Mouse (Mus musculus) limb, embryonic 12.5 days (tissue): ENCODE measurements around the gene Ankrd16. TPM values are rescaled to one million over a fixed set of nuclear protein-coding genes. Genes with fewer than 3 reads are reported as not detected.

Experiments
- ATAC-seq: fragments of 200-750 bp; cut with Nextera tagmentation; 2 replicates; pipeline ENCODE4 v1.8.0; 2017; ENCODE audit warnings: low read depth, moderate TSS enrichment; ENCODE audit not compliant: insufficient number of reproducible peaks, insufficient read depth, low FRiP score, low TSS enrichment
- H3K27ac ChIP-seq: fragments of 300-500 bp; sonication (generic); 2 replicates; pipeline ENCODE4 v1.5.1; 2016; ENCODE audit warnings: mild to moderate bottlenecking, moderate library complexity
- H3K27me3 ChIP-seq: fragments of 300-500 bp; sonication (generic); 2 replicates; pipeline ENCODE4 v1.6.1; 2016; ENCODE audit warnings: mild to moderate bottlenecking, moderate library complexity
- H3K36me3 ChIP-seq: fragments of 300-500 bp; sonication (generic); 2 replicates; pipeline ENCODE4 v1.6.1; 2016; ENCODE audit warnings: mild to moderate bottlenecking, moderate library complexity
- H3K4me1 ChIP-seq: fragments of 300-500 bp; sonication (generic); replicated peaks from 2 replicates; pipeline ENCODE4 v1.6.1; 2016
- H3K4me2 ChIP-seq: fragments of 300-500 bp; sonication (generic); 2 replicates; pipeline ENCODE4 v1.6.1; 2016; ENCODE audit warnings: mild to moderate bottlenecking, moderate library complexity
- H3K4me3 ChIP-seq: fragments of 300-500 bp; sonication (generic); replicated peaks from 2 replicates; pipeline ENCODE4 v1.5.1; 2016; ENCODE audit warnings: mild to moderate bottlenecking
- H3K9ac ChIP-seq: fragments of 300-500 bp; sonication (generic); replicated peaks from 2 replicates; pipeline ENCODE4 v1.6.1; 2016; ENCODE audit warnings: mild to moderate bottlenecking, moderate library complexity
- H3K9me3 ChIP-seq: fragments of 300-500 bp; sonication (generic); 2 replicates; pipeline ENCODE4 v1.6.1; 2016; ENCODE audit warnings: mild to moderate bottlenecking, moderate library complexity
- WGBS: fragments of 180-500 bp; shearing (Covaris S2); methylation state at CpG from one replicate; pipeline ENCODE4 v1.1.7; 2016; 5-methylcytosine and 5-hydroxymethylcytosine counted together
- polyA plus RNA-seq: library from polyadenylated mRNA; unstranded; fragments of >200 nt; fragmentation: Nextera tagmentation; extraction: Ambion mirVana; gene quantifications from 2 replicates; pipeline ENCODE4 v1.2.1, GENCODE M21; 2016

Ankrd16 gene
- polyA plus RNA-seq, 1 experiment from 2014 or later, result 54.8 TPM

DNA sequence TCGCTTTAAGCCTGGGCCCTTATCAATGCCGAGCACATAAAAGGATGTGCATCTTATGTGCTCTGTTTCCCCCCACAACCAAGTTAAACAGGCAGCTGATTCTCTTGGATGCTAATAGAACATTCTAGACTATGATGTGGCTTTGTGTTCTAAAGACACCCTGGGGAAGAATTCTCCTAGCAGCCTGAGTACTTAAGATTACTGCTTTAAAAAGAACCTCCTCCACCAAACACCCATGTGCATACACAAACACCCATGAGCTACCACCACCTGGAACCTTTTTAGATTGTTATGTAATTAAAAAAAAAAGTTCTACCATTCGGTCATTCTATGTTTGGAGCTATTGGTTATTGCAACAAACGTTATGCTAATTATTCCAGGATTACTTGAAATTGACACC is 5.3 kb upstream of the Ankrd16 start:
- no peak overlapping the region for H3K4me3 ChIP-seq
- no peak for ATAC-seq
- WGBS, result 79% methylated on average over 4 of the region's 4 CpGs

DNA sequence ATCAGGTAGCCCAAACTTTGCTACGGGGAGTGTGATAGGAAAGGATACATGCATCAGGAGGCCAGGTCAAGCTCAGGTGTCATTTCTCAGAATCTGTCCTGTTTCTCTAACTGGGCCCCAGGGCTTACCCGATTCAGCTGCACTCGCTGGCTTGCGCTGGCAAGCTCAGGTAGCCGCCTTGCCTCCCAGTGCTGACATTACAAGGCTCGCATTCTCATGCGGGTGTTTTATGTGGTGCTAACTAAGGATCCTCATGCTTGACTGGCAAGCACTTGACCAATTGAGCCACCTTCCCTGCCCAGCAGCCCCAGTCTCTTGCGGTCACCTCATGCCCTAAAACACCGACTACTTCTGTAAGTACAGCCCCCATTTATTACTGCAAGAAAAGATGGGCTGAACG is 3.2 kb upstream of the Ankrd16 start:
- WGBS, result 81% methylated on average over 10 of the region's 10 CpGs
- no peak for ATAC-seq

More for the DNA sequence above, 5.3 kb upstream of the Ankrd16 start:
- Histone ChIP-seq H3K27me3 (no peaks in the 10 kb centered on the region), H3K4me1 (peaks cover 13% of the 10 kb centered on the region; the same call in 1 of the 2 replicates), H3K36me3 (peaks cover 24% of the 10 kb centered on the region), H3K9ac (no peak overlapping the region), H3K27ac (no peak overlapping the region), H3K4me2 (no peak overlapping the region), H3K9me3 (no peaks in the 10 kb centered on the region)

DNA sequence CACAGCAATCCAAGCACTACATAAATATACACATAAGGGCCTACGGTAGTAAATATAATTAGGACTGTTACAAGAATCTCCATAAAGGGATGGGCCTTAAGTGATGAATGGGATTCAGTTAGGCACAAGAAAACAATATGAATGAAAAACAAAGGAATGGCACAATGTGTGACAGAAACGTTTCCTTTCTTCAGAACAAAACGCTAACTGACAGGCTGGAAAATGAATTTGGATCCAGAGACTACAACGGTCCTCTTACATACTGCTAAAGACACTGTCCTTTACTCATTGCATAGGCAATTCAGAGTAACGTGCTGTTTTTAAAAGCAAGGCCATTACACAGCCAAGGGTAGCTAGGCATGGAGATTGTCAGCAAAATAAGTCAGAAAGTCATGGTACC is 2.6 kb upstream of the Ankrd16 start:
- H3K9me3 ChIP-seq, result no peaks in the 10 kb centered on the region
- peaks cover 23% of the 10 kb centered on the region for H3K4me1 ChIP-seq
- ATAC-seq, result no peak
- no peak overlapping the region for H3K9ac ChIP-seq
- H3K4me3 ChIP-seq, result no peak overlapping the region
- 87% methylated on average over 5 of the region's 5 CpGs for WGBS
- no peaks in the 10 kb centered on the region for H3K27me3 ChIP-seq
- H3K36me3 ChIP-seq, result peaks cover 4% of the 10 kb centered on the region; the same call in 1 of the 2 replicates
- no peak overlapping the region for H3K27ac ChIP-seq
- no peak overlapping the region for H3K4me2 ChIP-seq

More for the DNA sequence above, 3.2 kb upstream of the Ankrd16 start:
- H3K9ac ChIP-seq, result no peak overlapping the region
- no peaks in the 10 kb centered on the region for H3K9me3 ChIP-seq
- H3K4me3 ChIP-seq, result no peak overlapping the region
- H3K27me3 ChIP-seq, result no peaks in the 10 kb centered on the region
- H3K36me3 ChIP-seq, result peaks cover 6% of the 10 kb centered on the region; the same call in 1 of the 2 replicates
- H3K4me1 ChIP-seq, result peaks cover 19% of the 10 kb centered on the region
- H3K4me2 ChIP-seq, result no peak overlapping the region
- no peak overlapping the region for H3K27ac ChIP-seq

DNA sequence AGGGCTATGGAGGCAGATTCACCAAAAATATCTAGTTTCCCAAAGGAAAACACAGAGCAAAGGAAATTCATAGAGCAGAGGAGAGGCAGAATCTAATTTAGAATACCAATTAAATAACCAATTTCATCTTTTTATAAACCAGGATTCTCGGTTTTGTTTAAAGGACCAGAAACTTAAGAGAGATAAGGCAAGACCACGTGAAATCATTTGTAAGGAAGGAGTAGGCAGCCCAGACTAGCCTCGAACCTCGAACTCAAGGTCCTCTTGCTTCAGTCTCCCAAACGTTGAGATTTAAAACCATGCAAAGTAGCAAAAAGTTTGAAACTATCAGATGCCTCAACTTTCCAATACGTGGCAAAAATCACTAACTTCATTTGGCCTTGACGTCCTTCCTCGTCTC is 1.3 kb upstream of the Ankrd16 start:
- peak overlapping the region; percentile 83; the same call in 1 of the 2 replicates for H3K9ac ChIP-seq
- H3K4me3 ChIP-seq, result peak overlapping the region; percentile 78
- peak overlapping the region; percentile 78 for H3K4me2 ChIP-seq
- H3K27ac ChIP-seq, result no peak overlapping the region
- no peak for ATAC-seq
- 54% methylated on average over 8 of the region's 8 CpGs for WGBS
- H3K9me3 ChIP-seq, result no peaks in the 10 kb centered on the region
- H3K27me3 ChIP-seq, result no peaks in the 10 kb centered on the region
- peaks cover 23% of the 10 kb centered on the region for H3K4me1 ChIP-seq
- H3K36me3 ChIP-seq, result peaks cover 11% of the 10 kb centered on the region

DNA sequence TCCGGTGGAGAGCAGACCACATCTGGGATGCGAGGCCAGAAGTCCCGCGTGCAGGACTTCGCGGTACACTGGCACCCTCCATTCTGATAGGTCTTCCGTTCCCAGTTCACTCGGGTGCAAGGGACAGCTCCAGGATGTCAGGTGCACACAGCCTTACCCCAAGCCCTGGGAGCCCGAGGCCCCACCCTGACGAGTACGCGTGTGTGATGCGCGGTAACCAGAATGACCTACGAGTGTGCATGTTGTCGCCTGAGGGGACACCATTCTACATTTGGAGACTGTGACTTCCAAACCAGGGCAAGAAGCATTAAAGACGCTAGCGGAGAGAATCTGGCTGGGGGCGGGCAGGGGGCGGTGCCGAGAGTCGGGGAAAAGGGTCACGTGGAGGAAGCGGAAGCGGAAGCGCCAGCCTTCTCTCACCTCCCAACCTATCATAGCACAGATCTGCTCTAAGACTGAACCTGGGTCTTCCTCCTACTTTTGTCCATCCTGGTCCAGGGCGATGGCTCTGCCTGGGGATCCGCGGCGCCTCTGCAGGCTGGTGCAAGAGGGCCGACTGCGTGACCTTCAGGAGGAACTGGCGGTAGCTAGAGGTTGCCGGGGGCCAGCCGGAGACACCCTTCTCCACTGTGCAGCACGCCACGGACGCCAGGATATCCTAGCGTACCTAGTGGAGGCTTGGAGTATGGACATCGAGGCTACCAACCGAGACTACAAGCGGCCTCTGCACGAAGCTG is 579 bp downstream of the Ankrd16 start:
- peaks cover 23% of the 10 kb centered on the region for H3K4me1 ChIP-seq
- H3K27ac ChIP-seq, result peak overlapping the region; percentile 94
- H3K9me3 ChIP-seq, result no peaks in the 10 kb centered on the region
- H3K4me2 ChIP-seq, result peak overlapping the region; percentile 75
- peak; percentile 86 for ATAC-seq
- no peaks in the 10 kb centered on the region for H3K27me3 ChIP-seq
- peaks cover 30% of the 10 kb centered on the region for H3K36me3 ChIP-seq
- H3K9ac ChIP-seq, result peak overlapping the region; percentile 76
- peak overlapping the region; percentile 78 for H3K4me3 ChIP-seq
- WGBS, result under 1% methylated on average over 43 of the region's 43 CpGs

DNA sequence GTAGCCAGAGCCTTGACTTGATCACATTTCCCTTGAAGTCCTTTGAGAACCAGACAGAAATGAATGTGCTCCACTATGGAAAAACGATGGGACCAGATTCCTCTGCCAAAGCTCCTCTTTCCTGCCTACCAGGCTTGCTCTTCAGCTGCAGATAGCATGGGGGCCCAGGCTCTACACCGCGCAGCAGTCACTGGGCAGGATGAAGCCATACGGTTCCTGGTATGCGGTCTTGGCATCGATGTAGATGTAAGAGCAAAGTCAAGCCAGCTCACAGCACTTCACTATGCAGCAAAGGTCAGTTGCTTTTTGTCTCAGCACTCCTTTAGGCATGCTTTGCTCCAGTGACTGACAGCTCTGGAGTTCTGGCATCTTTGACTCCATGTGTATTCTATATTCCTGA is 6.5 kb downstream of the Ankrd16 start:
- no peak overlapping the region for H3K4me3 ChIP-seq
- WGBS, result 89% methylated on average over 6 of the region's 6 CpGs
- H3K9me3 ChIP-seq, result no peaks in the 10 kb centered on the region
- no peak for ATAC-seq
- H3K36me3 ChIP-seq, result peaks cover 85% of the 10 kb centered on the region
- no peak overlapping the region for H3K9ac ChIP-seq
- H3K4me1 ChIP-seq, result peaks cover 7% of the 10 kb centered on the region
- H3K27ac ChIP-seq, result no peak overlapping the region
- no peak overlapping the region for H3K4me2 ChIP-seq
- no peaks in the 10 kb centered on the region for H3K27me3 ChIP-seq

DNA sequence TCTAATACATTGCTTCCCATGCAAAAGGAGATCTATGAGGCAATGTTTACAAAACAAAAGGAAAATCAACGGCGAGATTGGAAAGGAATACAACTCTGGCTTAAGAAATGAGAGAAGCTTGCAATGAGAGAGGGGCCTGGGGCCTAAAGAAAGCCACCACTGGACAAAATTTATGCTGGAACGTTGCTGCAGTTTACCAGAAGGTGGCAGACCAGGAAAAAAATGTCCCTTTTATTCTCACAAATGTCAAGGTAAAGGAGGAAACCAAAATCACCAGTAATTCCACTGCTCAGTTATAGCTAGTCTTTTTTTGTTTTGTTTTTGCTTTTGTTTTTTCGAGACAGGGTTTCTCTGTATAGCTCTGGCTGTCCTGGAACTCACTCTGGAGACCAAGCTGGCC is 17.0 kb downstream of the Ankrd16 start:
- H3K4me2 ChIP-seq, result no peak overlapping the region
- no peaks in the 10 kb centered on the region for H3K4me1 ChIP-seq
- H3K36me3 ChIP-seq, result peaks cover 45% of the 10 kb centered on the region
- WGBS, result 78% methylated on average over 4 of the region's 4 CpGs
- no peak for ATAC-seq
- H3K4me3 ChIP-seq, result no peak overlapping the region
- H3K9me3 ChIP-seq, result no peaks in the 10 kb centered on the region; the same call in 1 of the 2 replicates
- no peak overlapping the region for H3K9ac ChIP-seq
- no peaks in the 10 kb centered on the region for H3K27me3 ChIP-seq
- no peak overlapping the region for H3K27ac ChIP-seq

DNA sequence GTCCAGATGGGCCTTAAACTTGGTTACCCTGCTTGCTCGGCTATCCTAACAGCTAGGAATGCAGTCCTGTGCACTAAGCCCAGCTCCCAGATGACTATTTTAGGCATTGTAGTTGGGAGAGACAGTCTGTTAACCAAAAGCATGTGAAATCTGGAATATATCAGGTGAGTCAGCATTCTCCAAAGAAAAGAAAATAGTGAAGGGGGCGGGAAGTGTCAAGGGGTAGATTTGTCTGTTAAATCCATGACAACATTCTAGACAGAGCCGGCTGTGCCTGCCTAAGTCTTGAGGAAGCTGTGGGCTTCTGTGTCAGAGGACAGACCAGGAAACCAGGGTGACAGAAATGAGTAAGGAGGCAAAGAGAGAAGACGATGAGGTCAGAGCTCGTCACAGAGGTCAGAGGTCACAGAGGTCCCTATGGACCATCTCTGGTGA is 20.3 kb downstream of the Ankrd16 start:
- ATAC-seq, result peak; percentile 33; the same call in 1 of the 2 replicates
- 58% methylated on average over 5 of the region's 5 CpGs for WGBS

DNA sequence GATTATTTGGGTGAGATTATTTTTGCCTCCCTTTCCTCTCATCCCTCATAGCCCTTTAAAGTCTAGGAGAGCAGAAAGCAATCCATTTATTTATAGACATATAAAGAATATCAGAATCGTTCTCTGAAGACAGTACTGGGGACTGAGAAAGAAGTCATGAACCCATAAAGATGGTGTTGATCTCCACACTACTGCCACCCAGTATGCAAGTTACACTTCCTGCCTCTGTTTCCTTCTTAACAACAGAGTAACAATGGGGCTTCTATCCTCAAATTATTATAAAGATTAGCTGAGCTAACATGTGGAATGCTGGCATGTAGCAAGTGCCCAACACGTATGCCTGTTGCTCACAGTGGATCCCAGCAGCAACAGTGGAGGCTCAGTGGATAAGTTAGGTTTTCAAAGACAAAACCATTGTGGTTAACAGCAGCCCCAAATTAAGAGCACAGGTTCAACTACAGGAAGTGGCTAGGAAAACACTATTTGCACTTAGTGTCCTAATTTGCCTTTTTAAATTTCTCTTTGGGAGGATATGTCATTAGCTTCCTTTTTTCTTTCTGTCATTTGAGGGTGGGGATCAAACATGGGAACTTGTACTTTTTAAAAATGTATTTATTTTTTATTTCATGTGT is 23.7 kb downstream of the Ankrd16 start:
- H3K27me3 ChIP-seq, result no peaks in the 10 kb centered on the region
- no peaks in the 10 kb centered on the region for H3K36me3 ChIP-seq
- H3K4me1 ChIP-seq, result no peaks in the 10 kb centered on the region
- no peak overlapping the region for H3K4me2 ChIP-seq
- no peaks in the 10 kb centered on the region for H3K9me3 ChIP-seq
- H3K27ac ChIP-seq, result no peak overlapping the region
- no peak overlapping the region for H3K4me3 ChIP-seq
- no peak for ATAC-seq
- 84% methylated on average over 2 of the region's 2 CpGs for WGBS
- H3K9ac ChIP-seq, result no peak overlapping the region

More for the DNA sequence above, 20.3 kb downstream of the Ankrd16 start:
- Histone ChIP-seq H3K9me3 (no peaks in the 10 kb centered on the region), H3K36me3 (peaks cover 16% of the 10 kb centered on the region), H3K4me1 (no peaks in the 10 kb centered on the region), H3K4me2 (no peak overlapping the region), H3K9ac (no peak overlapping the region), H3K27ac (no peak overlapping the region), H3K27me3 (no peaks in the 10 kb centered on the region), H3K4me3 (no peak overlapping the region)
